Mouse (Mus musculus) retina, postnatal 7 days (tissue): ENCODE measurements at regions not wholly inside any gene's neighbourhood (a gene's known extent, or its start where the extent isn't known, plus 50 kb on each side); places are given as distances from the start of the nearest gene placed in this dataset.

Experiments
- DNase-seq: peaks from one replicate; pipeline ENCODE4 v3.0.0-alpha.2; 2012; ENCODE audit warnings: low read depth, low spot score

GRCm38 (mm10) chr11:45787408-45787807 lies 64.4 kb upstream of the Clint1 start:
- DNase-seq, result no peak

- DNase-seq, result no peak
These were observed 62.0 kb upstream of the Clint1 start for GRCm38 (mm10) chr11:45789886-45790285.

GRCm38 (mm10) chr11:45790504-45790903 lies 61.3 kb upstream of the Clint1 start:
- no peak for DNase-seq

GRCm38 (mm10) chr11:45791696-45792095 lies 60.2 kb upstream of the Clint1 start:
- no peak for DNase-seq

- no peak for DNase-seq
These were observed 57.4 kb upstream of the Clint1 start for GRCm38 (mm10) chr11:45794361-45794981.

- no peak for DNase-seq
These were observed 56.5 kb upstream of the Clint1 start for GRCm38 (mm10) chr11:45795322-45795721.

- no peak for DNase-seq
These were observed 56.1 kb upstream of the Clint1 start for GRCm38 (mm10) chr11:45795731-45796130.

GRCm38 (mm10) chr11:45799732-45800386 lies 52.0 kb upstream of the Clint1 start:
- DNase-seq, result no peak
